Comparison of ENCODE assay signal across 15 mouse cellular contexts in genomic region chr17:67054202-67054601, GRCm38 (mm10).
"Had no signal": no experiment of that assay in that cellular context is flagged by ENCODE, and none has a peak within 500 bp of the region (broad histone marks: within the 10 kb centered on the region; RNA-seq: fewer than 3 reads in every experiment).

No protein-coding gene starts in this region.

- H3K4me1 ChIP-seq: liver, embryonic 13.5 days; stomach, embryonic 15.5 days had no signal

- H3K9me3 ChIP-seq: liver, embryonic 13.5 days; midbrain, embryonic 12.5 days; stomach, embryonic 15.5 days had no signal

- H3K4me3 ChIP-seq: layer of hippocampus, adult 2 months; liver, embryonic 13.5 days; midbrain, embryonic 12.5 days; stomach, embryonic 15.5 days had no signal

- DNase-seq: kidney, adult 2 months; kidney, postnatal 25 days; layer of hippocampus, adult 9-11 months; liver, embryonic 13.5 days; lung, adult 2 months; lung, postnatal 14 days; lung, postnatal 4 days; retina, postnatal 1 day; right cerebral cortex, postnatal 25 days; spleen, adult 18-20 months; thymus, postnatal 25 days had no signal

- H3K36me3 ChIP-seq: liver, embryonic 13.5 days; midbrain, embryonic 12.5 days; stomach, embryonic 15.5 days had no signal

- H3K27me3 ChIP-seq: liver, embryonic 13.5 days; midbrain, embryonic 12.5 days; stomach, embryonic 15.5 days had no signal

- H3K9ac ChIP-seq: liver, embryonic 13.5 days; midbrain, embryonic 12.5 days; stomach, embryonic 15.5 days had no signal

- H3K27ac ChIP-seq: kidney, postnatal 0 days; layer of hippocampus, adult 2 months; liver, embryonic 13.5 days; midbrain, embryonic 12.5 days; stomach, embryonic 15.5 days had no signal

- H3K4me2 ChIP-seq: liver, embryonic 13.5 days; midbrain, embryonic 12.5 days; stomach, embryonic 15.5 days had no signal
